Mouse (Mus musculus) CH12.LX (cell line): ENCODE measurements at regions not wholly inside any gene's neighbourhood (a gene's known extent, or its start where the extent isn't known, plus 50 kb on each side); places are given as distances from the start of the nearest gene placed in this dataset.

ENCODE experiments used
- CTCF ChIP-seq, 2 experiments: IDR thresholded peaks in 1 of 2; conservative IDR thresholded peaks in 1 of 2; 2 replicates each; pipeline ENCODE4 v1.5.1; 2011 to 2012; ENCODE audit warnings: low read depth in 2 of 2, low read length in 2 of 2, improper control_type of control experiment in 1 of 2, inconsistent platforms in 1 of 2, mild to moderate bottlenecking in 1 of 2, moderate library complexity in 1 of 2
- E2F4 ChIP-seq: IDR thresholded peaks from 2 replicates; pipeline ENCODE4 v1.6.1; 2011; ENCODE audit warnings: low read depth, low read length, improper control_type of control experiment; ENCODE audit not compliant: insufficient replicate concordance
- ELF1 ChIP-seq: IDR thresholded peaks from 2 replicates; pipeline ENCODE4 v1.6.1; 2014; ENCODE audit warnings: low read depth, mild to moderate bottlenecking, inconsistent platforms, low read length, improper control_type of control experiment
- GABPA ChIP-seq: IDR thresholded peaks from 2 replicates; pipeline ENCODE4 v1.6.1; 2012; ENCODE audit warnings: low read depth, low read length, improper control_type of control experiment, inconsistent platforms; ENCODE audit not compliant: insufficient replicate concordance
- JUND ChIP-seq: conservative IDR thresholded peaks from 2 replicates; pipeline ENCODE4 v1.6.1; 2011; ENCODE audit warnings: low read depth, low read length, improper control_type of control experiment
- POLR2A ChIP-seq: IDR thresholded peaks from 2 replicates; pipeline ENCODE4 v1.6.1; 2011; ENCODE audit warnings: low read depth, mild to moderate bottlenecking, improper control_type of control experiment, low read length
- ZNF384 ChIP-seq: IDR thresholded peaks from 2 replicates; pipeline ENCODE4 v1.6.1; 2012; ENCODE audit warnings: low read depth, low read length, improper control_type of control experiment, inconsistent platforms

GRCm38 (mm10) chr8:112093554-112093953, 78.7 kb upstream of the Gm6793 start:
- TF ChIP-seq JUND: no peak
- no peak for TF ChIP-seq E2F4
- TF ChIP-seq POLR2A: no peak
- TF ChIP-seq ELF1: no peak
- TF ChIP-seq GABPA: no peak
- TF ChIP-seq ZNF384: no peak
- TF ChIP-seq CTCF (conservative IDR thresholded peaks at IDR 0.05 in 1 of 2, IDR thresholded peaks at IDR 0.05 in 1 of 2; ENCODE audit: low read depth in 2 of 2, low read length in 2 of 2): peak in 1 of 2 experiments; percentile 37; a peak in 2 of 4 replicates
